Mouse (Mus musculus) embryonic facial prominence, embryonic 14.5 days (tissue): ENCODE results near the gene Trpv3. TPM values are rescaled to one million over a fixed set of nuclear protein-coding genes. Genes with fewer than 3 reads are reported as not detected.

Experiments
- polyA plus RNA-seq: library from polyadenylated mRNA; unstranded; fragments of >200 nt; fragmentation: Nextera tagmentation; extraction: Ambion mirVana; gene quantifications from 2 replicates; pipeline ENCODE4 v1.2.1, GENCODE M21; 2014

The Trpv3 gene
- polyA plus RNA-seq, 1 experiment from 2014 or later = 0.28 TPM

Other genes starting within 250 kb of the Trpv3 start
- 6.0 TPM in 2 replicates for gene Camkk1, start 248.4 kb upstream of the Trpv3 start, polyA plus RNA-seq
- gene Ncbp3, start 219.6 kb upstream of the Trpv3 start, polyA plus RNA-seq = 9.2 and 9.5 TPM in 2 replicates
- gene Itgae, start 176.8 kb upstream of the Trpv3 start, polyA plus RNA-seq = 0.20 and 0.21 TPM in 2 replicates
- gene Haspin, start 129.1 kb upstream of the Trpv3 start, polyA plus RNA-seq = 12.1 and 13.4 TPM in 2 replicates
- gene P2rx5, start 107.0 kb upstream of the Trpv3 start, polyA plus RNA-seq = 1.8 and 2.6 TPM in 2 replicates
- 107 and 111 TPM in 2 replicates for gene Emc6, start 90.4 kb upstream of the Trpv3 start, polyA plus RNA-seq
- 188 and 213 TPM in 2 replicates for gene Tax1bp3, start 90.3 kb upstream of the Trpv3 start, polyA plus RNA-seq
- gene Ctns, start 68.3 kb upstream of the Trpv3 start, polyA plus RNA-seq = 18.8 and 22.0 TPM in 2 replicates
- 1.6 and 2.8 TPM in 2 replicates for gene Shpk, start 67.9 kb upstream of the Trpv3 start, polyA plus RNA-seq
- 0.47 and 0.54 TPM in 2 replicates for gene Trpv1, start 33.1 kb upstream of the Trpv3 start, polyA plus RNA-seq
- gene Aspa, start 62.2 kb downstream of the Trpv3 start, polyA plus RNA-seq = 2.4 and 2.9 TPM in 2 replicates
- gene Gm49340, start 62.4 kb downstream of the Trpv3 start, polyA plus RNA-seq = not detected in 2 replicates
- not detected in 2 replicates for gene Spata22, start 62.4 kb downstream of the Trpv3 start, polyA plus RNA-seq
- not detected in 2 replicates for gene Olfr20, start 83.4 kb downstream of the Trpv3 start, polyA plus RNA-seq
- gene Olfr376, start 103.9 kb downstream of the Trpv3 start, polyA plus RNA-seq = 0.17 TPM in 1 of 2 replicates, not detected in the other
- not detected in 2 replicates for gene Olfr1, start 132.2 kb downstream of the Trpv3 start, polyA plus RNA-seq
- gene Olfr378, start 161.1 kb downstream of the Trpv3 start, polyA plus RNA-seq = 0.40 TPM in 1 of 2 replicates, not detected in the other
- gene Olfr380, start 190.1 kb downstream of the Trpv3 start, polyA plus RNA-seq = not detected in 2 replicates
- gene Olfr381, start 224.2 kb downstream of the Trpv3 start, polyA plus RNA-seq = not detected in 2 replicates
- not detected in 2 replicates for gene Olfr382, start 249.8 kb downstream of the Trpv3 start, polyA plus RNA-seq